Mouse (Mus musculus): Measurements from ENCODE around the gene Lrmp. TPM values are rescaled to one million over a fixed set of nuclear protein-coding genes. Genes with fewer than 3 reads are reported as not detected.
A peak's percentile ranks its signal among the peaks of the same experiment; 100 is the strongest.

Gene Lrmp
- 12.7 and 16.1 TPM in 2 replicates for polyA plus RNA-seq (2015; fragmentation: Nextera tagmentation; extraction: Ambion mirVana)

GRCm38 (mm10) chr6:145115476-145116097, at the start of gene Lrmp:
Gene Lrmp, plus strand, starts transcription at chr6:145115653.
- Histone ChIP-seq H3K36me3 (no peaks in the 10 kb centered on the region), H3K4me2 (no peak within 1 kb of the TSS), H3K9me3 (replicated peaks) (no peaks in the 10 kb centered on the region), H3K4me1 (replicated peaks) (peaks cover 19% of the 10 kb centered on the region), H3K4me3 (replicated peaks) (no peak within 1 kb of the TSS), H3K27ac (peak within 1 kb of the TSS; percentile 59), H3K9ac (no peak within 1 kb of the TSS; the same call in 1 of the 2 replicates), H3K27me3 (no peaks in the 10 kb centered on the region)
- ATAC-seq (ENCODE audit: low read depth) = peak; percentile 40
- DNase-seq = no peak
- 36% methylated on average over 6 of the region's 6 CpGs for WGBS (ENCODE audit: insufficient replicate concordance)

DNA sequence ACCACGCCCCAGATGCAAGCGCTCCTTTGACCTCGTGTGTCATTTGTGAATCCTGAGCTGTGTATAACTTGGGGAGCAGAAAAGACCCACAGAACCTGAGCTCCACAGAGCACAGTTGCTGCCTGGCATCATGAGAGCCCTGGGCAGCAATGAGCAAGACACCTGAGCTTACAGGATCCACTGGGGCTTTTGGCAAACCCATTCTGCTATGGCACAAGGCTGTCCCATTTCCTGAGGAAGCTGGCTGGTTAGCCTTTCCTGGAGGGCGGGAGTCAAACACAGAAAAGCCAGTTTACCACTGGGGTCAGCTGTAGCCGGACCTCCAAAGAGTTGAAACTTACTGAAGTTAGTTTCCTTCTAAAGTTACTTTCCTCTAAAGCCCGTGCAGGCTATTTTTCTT, 49.0 kb upstream of the Lrmp start:
- H3K9ac ChIP-seq = no peak overlapping the region
- H3K4me3 ChIP-seq (replicated peaks) = no peak overlapping the region
- no peaks in the 10 kb centered on the region for H3K27me3 ChIP-seq
- H3K4me2 ChIP-seq = no peak overlapping the region
- H3K36me3 ChIP-seq = no peaks in the 10 kb centered on the region
- H3K4me1 ChIP-seq (replicated peaks) = no peaks in the 10 kb centered on the region
- no peak for ATAC-seq (ENCODE audit: low read depth)
- no peak for DNase-seq
- no peak overlapping the region for H3K27ac ChIP-seq
- no peaks in the 10 kb centered on the region for H3K9me3 ChIP-seq (replicated peaks)
- WGBS (ENCODE audit: insufficient replicate concordance) = 45% methylated on average over 6 of the region's 6 CpGs

GRCm38 (mm10) chr6:145067679-145068078, 47.8 kb upstream of the Lrmp start:
- WGBS (ENCODE audit: insufficient replicate concordance) = 45% methylated on average over 8 of the region's 8 CpGs
- H3K27me3 ChIP-seq = no peaks in the 10 kb centered on the region
- no peaks in the 10 kb centered on the region for H3K36me3 ChIP-seq
- no peak for DNase-seq
- no peak for ATAC-seq (ENCODE audit: low read depth)
- H3K9ac ChIP-seq = no peak overlapping the region
- no peak overlapping the region for H3K4me2 ChIP-seq
- H3K4me1 ChIP-seq (replicated peaks) = no peaks in the 10 kb centered on the region
- no peak overlapping the region for H3K27ac ChIP-seq
- no peaks in the 10 kb centered on the region for H3K9me3 ChIP-seq (replicated peaks)
- no peak overlapping the region for H3K4me3 ChIP-seq (replicated peaks)

DNA sequence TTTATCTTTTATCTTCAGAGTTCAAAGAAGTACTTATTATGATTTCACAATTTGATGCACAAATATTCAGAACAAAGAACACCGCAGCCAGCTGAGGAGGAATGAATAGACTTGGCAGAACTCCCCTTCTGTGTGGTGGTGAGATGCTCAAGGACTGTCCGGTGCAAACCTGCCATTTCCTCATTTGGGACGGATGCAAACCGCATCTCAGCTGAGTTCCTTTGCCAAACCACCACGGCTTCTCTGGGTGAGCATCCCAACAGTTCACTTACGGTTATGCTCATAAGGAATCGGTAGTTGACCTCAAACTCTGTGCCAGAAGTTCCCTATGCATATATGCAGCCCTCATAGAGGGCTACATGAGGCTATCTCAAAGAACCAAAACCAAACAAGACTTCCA, 46.1 kb upstream of the Lrmp start:
- ATAC-seq (ENCODE audit: low read depth) = no peak
- WGBS (ENCODE audit: insufficient replicate concordance) = 64% methylated on average over 7 of the region's 7 CpGs
- DNase-seq = no peak

DNA sequence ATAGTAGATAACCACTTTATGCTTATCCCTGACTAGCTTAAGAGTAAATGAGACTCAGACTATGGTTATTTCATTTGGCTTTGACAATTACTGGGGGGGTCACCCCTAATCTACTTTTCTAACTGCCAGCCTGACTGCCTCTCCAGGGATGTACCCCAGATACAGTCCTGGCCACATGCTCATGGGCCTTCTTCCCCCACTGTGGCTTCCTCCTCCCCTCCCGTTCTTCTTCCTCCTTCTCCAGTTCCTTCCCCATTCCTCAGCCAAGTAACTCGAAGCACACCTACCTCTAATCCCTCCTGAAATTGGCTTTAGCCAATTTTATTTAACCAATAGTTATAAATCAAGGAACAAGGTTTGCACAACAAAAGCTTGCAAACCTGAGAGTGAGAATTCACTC, 45.5 kb upstream of the Lrmp start:
- Histone ChIP-seq H3K4me1 (replicated peaks) (no peaks in the 10 kb centered on the region), H3K4me2 (no peak overlapping the region), H3K4me3 (replicated peaks) (no peak overlapping the region), H3K27ac (no peak overlapping the region), H3K36me3 (no peaks in the 10 kb centered on the region), H3K27me3 (peaks cover 19% of the 10 kb centered on the region), H3K9ac (no peak overlapping the region), H3K9me3 (replicated peaks) (no peaks in the 10 kb centered on the region)
- ATAC-seq (ENCODE audit: low read depth) = no peak
- WGBS (ENCODE audit: insufficient replicate concordance) = 20% methylated on average over 2 of the region's 2 CpGs
- no peak for DNase-seq

More for the DNA sequence above, 46.1 kb upstream of the Lrmp start:
- H3K4me3 ChIP-seq (replicated peaks) = no peak overlapping the region
- H3K9ac ChIP-seq = no peak overlapping the region
- H3K27me3 ChIP-seq = peaks cover 15% of the 10 kb centered on the region
- no peaks in the 10 kb centered on the region for H3K4me1 ChIP-seq (replicated peaks)
- H3K4me2 ChIP-seq = no peak overlapping the region
- no peaks in the 10 kb centered on the region for H3K36me3 ChIP-seq
- no peak overlapping the region for H3K27ac ChIP-seq
- H3K9me3 ChIP-seq (replicated peaks) = no peaks in the 10 kb centered on the region

DNA sequence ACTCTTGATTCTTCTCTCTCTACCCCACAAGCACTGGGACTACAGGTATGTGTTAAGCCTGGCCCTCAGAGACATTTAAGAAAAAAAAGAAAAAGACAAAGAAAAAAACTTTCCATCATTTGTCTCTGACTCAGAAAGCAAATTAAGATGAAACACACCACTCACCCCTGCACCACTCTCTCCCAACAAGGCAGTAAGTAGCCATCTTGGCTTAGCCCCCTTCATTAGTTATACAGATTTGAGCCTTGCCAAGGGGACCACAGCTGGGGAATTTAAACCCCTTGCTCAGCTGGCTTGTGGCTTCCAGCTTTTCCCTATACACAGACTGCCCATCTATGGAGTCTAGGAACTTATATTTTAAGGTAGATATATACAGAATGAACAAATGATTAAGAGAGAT, 41.0 kb upstream of the Lrmp start:
- no peaks in the 10 kb centered on the region for H3K9me3 ChIP-seq (replicated peaks)
- no peak overlapping the region for H3K4me2 ChIP-seq
- ATAC-seq (ENCODE audit: low read depth) = no peak

GRCm38 (mm10) chr6:145075088-145075547, 40.3 kb upstream of the Lrmp start:
- H3K4me1 ChIP-seq (replicated peaks) = peaks cover 6% of the 10 kb centered on the region; the same call in 1 of the 2 replicates
- WGBS (ENCODE audit: insufficient replicate concordance) = 2% methylated on average over 20 of the region's 20 CpGs
- DNase-seq (no peak), ATAC-seq (ENCODE audit: low read depth) (no peak)
- peaks cover 52% of the 10 kb centered on the region for H3K27me3 ChIP-seq
- no peak overlapping the region for H3K9ac ChIP-seq
- H3K9me3 ChIP-seq (replicated peaks) = no peaks in the 10 kb centered on the region
- no peaks in the 10 kb centered on the region for H3K36me3 ChIP-seq
- H3K4me2 ChIP-seq = peak overlapping the region; percentile 50
- H3K27ac ChIP-seq = no peak overlapping the region
- peak overlapping the region; percentile 25 for H3K4me3 ChIP-seq (replicated peaks)

More for the DNA sequence above, 41.0 kb upstream of the Lrmp start:
- peaks cover 6% of the 10 kb centered on the region; the same call in 1 of the 2 replicates for H3K4me1 ChIP-seq (replicated peaks)
- H3K9ac ChIP-seq = no peak overlapping the region
- H3K4me3 ChIP-seq (replicated peaks) = no peak overlapping the region
- no peaks in the 10 kb centered on the region for H3K36me3 ChIP-seq
- no peak for DNase-seq
- H3K27ac ChIP-seq = no peak overlapping the region
- peaks cover 52% of the 10 kb centered on the region for H3K27me3 ChIP-seq

- no peak for DNase-seq
- Histone ChIP-seq H3K27me3 (peaks cover 52% of the 10 kb centered on the region), H3K4me3 (replicated peaks) (peak within 1 kb of the TSS; percentile 25), H3K4me1 (replicated peaks) (peaks cover 6% of the 10 kb centered on the region; the same call in 1 of the 2 replicates), H3K9ac (no peak within 1 kb of the TSS), H3K9me3 (replicated peaks) (no peaks in the 10 kb centered on the region), H3K27ac (no peak within 1 kb of the TSS), H3K36me3 (no peaks in the 10 kb centered on the region), H3K4me2 (peak within 1 kb of the TSS; percentile 50)
- WGBS (ENCODE audit: insufficient replicate concordance) = under 1% methylated on average over 39 of the region's 39 CpGs
- ATAC-seq (ENCODE audit: low read depth) = no peak
Measured at GRCm38 (mm10) chr6:145075548-145076224, 39.8 kb upstream of the Lrmp start, which contains the start of gene Bcat1. Gene Bcat1, minus strand, starts transcription at chr6:145076184.

- Histone ChIP-seq H3K36me3 (no peaks in the 10 kb centered on the region), H3K9me3 (replicated peaks) (no peaks in the 10 kb centered on the region), H3K9ac (no peak overlapping the region), H3K4me1 (replicated peaks) (peaks cover 6% of the 10 kb centered on the region; the same call in 1 of the 2 replicates), H3K27ac (no peak overlapping the region), H3K4me2 (no peak overlapping the region; the same call in 1 of the 2 replicates), H3K4me3 (replicated peaks) (no peak overlapping the region), H3K27me3 (peaks cover 52% of the 10 kb centered on the region)
- DNase-seq (no peak), ATAC-seq (ENCODE audit: low read depth) (no peak)
- 20% methylated on average over 9 of the region's 9 CpGs for WGBS (ENCODE audit: insufficient replicate concordance)
Measured at GRCm38 (mm10) chr6:145076286-145076685, 39.2 kb upstream of the Lrmp start.

DNA sequence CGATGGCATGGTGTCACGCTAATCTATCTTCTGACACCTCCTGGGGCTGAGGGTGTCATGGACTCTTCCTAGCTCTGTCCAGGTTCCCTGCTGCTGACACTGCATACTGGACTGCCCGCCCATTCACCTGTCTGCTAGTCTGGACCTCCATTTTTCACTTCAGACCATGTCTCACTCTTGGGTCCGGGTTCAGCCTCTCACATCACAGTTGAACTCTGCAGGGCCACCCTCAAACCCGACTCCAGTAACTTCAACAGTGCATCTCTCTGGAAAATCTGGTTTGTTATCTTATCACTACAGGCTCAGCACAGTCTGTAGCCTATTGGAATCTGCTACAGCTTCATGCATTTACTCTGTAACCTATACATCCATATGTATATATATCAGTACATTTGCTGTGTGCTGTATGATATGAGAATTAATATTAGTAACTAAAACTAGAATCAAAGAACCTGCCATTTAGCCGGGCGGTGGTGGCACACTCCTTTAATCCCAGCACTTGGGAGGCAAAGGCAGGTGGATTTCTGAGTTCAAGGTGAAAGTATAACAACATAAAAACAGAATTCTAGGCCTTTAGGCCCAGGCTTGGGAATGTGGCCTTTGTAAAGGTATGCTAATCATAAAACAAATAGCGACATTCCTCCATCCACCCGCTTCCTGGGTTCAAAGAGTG, 36.2 kb upstream of the Lrmp start:
- H3K27ac ChIP-seq = no peak overlapping the region
- no peak overlapping the region for H3K9ac ChIP-seq
- no peak overlapping the region for H3K4me2 ChIP-seq
- H3K9me3 ChIP-seq (replicated peaks) = no peaks in the 10 kb centered on the region
- H3K27me3 ChIP-seq = peaks cover 39% of the 10 kb centered on the region
- no peaks in the 10 kb centered on the region for H3K36me3 ChIP-seq
- peaks cover 6% of the 10 kb centered on the region; the same call in 1 of the 2 replicates for H3K4me1 ChIP-seq (replicated peaks)
- WGBS (ENCODE audit: insufficient replicate concordance) = 62% methylated on average over 9 of the region's 9 CpGs
- H3K4me3 ChIP-seq (replicated peaks) = no peak overlapping the region
- no peak for ATAC-seq (ENCODE audit: low read depth)
- no peak for DNase-seq

DNA sequence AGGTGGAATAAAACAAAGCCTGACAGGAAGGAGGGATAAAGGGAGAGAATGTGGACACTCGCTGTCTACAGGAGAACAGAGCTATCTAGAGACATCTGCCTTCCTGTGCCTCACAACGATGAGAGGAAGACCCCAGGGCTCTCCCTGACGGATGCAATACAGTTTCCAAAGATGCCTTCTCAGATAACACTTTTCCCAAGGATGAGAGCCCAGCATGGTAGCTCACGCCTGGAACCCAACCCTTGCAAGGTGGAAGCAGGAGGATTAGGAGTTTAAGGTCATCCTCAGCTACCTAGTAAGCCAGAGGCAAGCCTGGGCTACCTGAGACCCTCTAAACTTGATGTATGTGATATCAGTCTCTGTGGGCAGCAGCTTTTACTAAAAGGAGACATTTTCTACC, 33.7 kb upstream of the Lrmp start:
- ATAC-seq (ENCODE audit: low read depth) (no peak), DNase-seq (no peak)
- WGBS (ENCODE audit: insufficient replicate concordance) = 42% methylated on average over 4 of the region's 4 CpGs
- Histone ChIP-seq H3K36me3 (no peaks in the 10 kb centered on the region), H3K4me3 (replicated peaks) (no peak overlapping the region), H3K27ac (no peak overlapping the region), H3K4me1 (replicated peaks) (no peaks in the 10 kb centered on the region), H3K9me3 (replicated peaks) (no peaks in the 10 kb centered on the region), H3K4me2 (no peak overlapping the region), H3K27me3 (peaks cover 15% of the 10 kb centered on the region), H3K9ac (no peak overlapping the region)
